Mouse (Mus musculus) stomach, postnatal 0 days (tissue): Measurements from ENCODE around the gene Arpc2.

Experiments used
- CTCF ChIP-seq: IDR thresholded peaks from 2 replicates; pipeline ENCODE4 v1.5.1; 2016; ENCODE audit warnings: antibody characterized with exemption, low read depth, mild to moderate bottlenecking, moderate library complexity
- EP300 ChIP-seq: optimal IDR thresholded peaks from 2 replicates; pipeline ENCODE3; 2016; ENCODE audit warnings: antibody characterized with exemption

- TF ChIP-seq CTCF (no peak), EP300 (no peak)
These were observed 39.1 kb downstream of the Arpc2 start for GRCm38 (mm10) chr1:74275015-74275414.
